In the genomic region with DNA sequence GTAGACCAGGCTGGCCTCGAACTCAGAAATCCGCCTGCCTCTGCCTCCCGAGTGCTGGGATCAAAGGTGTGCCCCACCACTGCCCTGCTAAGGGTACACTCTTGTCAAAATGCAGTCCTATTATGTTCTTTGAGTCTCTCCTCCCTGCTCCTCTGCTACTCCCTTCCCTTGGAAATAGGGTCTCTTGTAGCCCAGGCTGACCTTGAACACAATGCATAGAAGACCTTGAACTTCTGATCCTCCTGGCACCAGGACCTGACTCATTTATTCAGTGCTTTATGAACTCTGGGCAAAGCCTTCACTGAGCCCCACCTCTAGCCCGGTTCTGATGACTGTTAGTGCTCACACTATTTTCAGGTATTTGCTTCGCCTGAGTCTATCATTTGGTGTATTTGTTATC, we compare ENCODE assay signal across 26 mouse cellular contexts. TPM values are rescaled to one million over a fixed set of nuclear protein-coding genes. Genes with fewer than 3 reads are reported as not detected.
"Had no signal": no experiment of that assay in that cellular context is flagged by ENCODE, and none has a peak within 500 bp of the region (broad histone marks: within the 10 kb centered on the region; RNA-seq: fewer than 3 reads in every experiment).

No protein-coding gene starts in this region.

- H3K9me3 ChIP-seq: heart, embryonic 13.5 days; hindbrain, embryonic 10.5 days; hindbrain, embryonic 12.5 days; intestine, embryonic 15.5 days; limb, embryonic 10.5 days; limb, embryonic 12.5 days; liver, embryonic 12.5 days had no signal

- H3K27me3 ChIP-seq: heart, embryonic 13.5 days; hindbrain, embryonic 12.5 days; intestine, embryonic 15.5 days; limb, embryonic 12.5 days; liver, embryonic 12.5 days had no signal

- H3K27ac ChIP-seq: heart, embryonic 13.5 days; hindbrain, embryonic 10.5 days; hindbrain, embryonic 12.5 days; hindbrain, embryonic 14.5 days; intestine, embryonic 15.5 days; layer of hippocampus, adult 2 months; left cerebral cortex, adult 2 months; limb, embryonic 10.5 days; limb, embryonic 12.5 days; liver, embryonic 12.5 days; liver, embryonic 14.5 days had no signal

- H3K9ac ChIP-seq: heart, embryonic 13.5 days; hindbrain, embryonic 12.5 days; hindbrain, embryonic 14.5 days; intestine, embryonic 15.5 days; limb, embryonic 12.5 days; liver, embryonic 12.5 days; liver, embryonic 14.5 days had no signal

- H3K4me2 ChIP-seq: heart, embryonic 11.5 days; heart, embryonic 13.5 days; hindbrain, embryonic 12.5 days; hindbrain, embryonic 14.5 days; intestine, embryonic 15.5 days; limb, embryonic 12.5 days; liver, embryonic 12.5 days had no signal

- ATAC-seq: hindbrain, embryonic 16.5 days; inflammation-experienced regulatory T-cells, adult 6 months; intestine, embryonic 15.5 days; intestine, postnatal 0 days; liver, embryonic 12.5 days had no signal

- H3K4me1 ChIP-seq: hindbrain, embryonic 10.5 days; hindbrain, embryonic 12.5 days; intestine, embryonic 15.5 days; limb, embryonic 10.5 days; limb, embryonic 12.5 days had no signal

- H3K36me3 ChIP-seq: heart, embryonic 13.5 days; hindbrain, embryonic 12.5 days; intestine, embryonic 15.5 days had no signal

- DNase-seq: gastrocnemius, postnatal 14 days; gastrocnemius, postnatal 36 days; heart, adult 18-20 months; heart, postnatal 10 days; heart, postnatal 4 days; kidney, adult 18-20 months; kidney, adult 8-10 months; kidney, postnatal 10 days; kidney, postnatal 25 days; kidney, postnatal 4 days; liver had no signal

- H3K4me3 ChIP-seq: heart, embryonic 13.5 days; hindbrain, embryonic 10.5 days; hindbrain, embryonic 12.5 days; intestine, embryonic 15.5 days; layer of hippocampus, adult 2 months; left cerebral cortex, adult 2 months; limb, embryonic 10.5 days; limb, embryonic 12.5 days; liver, embryonic 12.5 days had no signal

RNA-seq across cellular contexts. Expression of gene Bok, which starts 52.3 kb away (rescaled TPM):
- polyA plus RNA-seq: inflammation-experienced regulatory T-cells, adult 6 months had no signal
